Mouse (Mus musculus): ENCODE results near the gene Serpina12. TPM values are rescaled to one million over a fixed set of nuclear protein-coding genes. Genes with fewer than 3 reads are reported as not detected.

The Serpina12 gene
- total RNA-seq, 1 experiment, result 0.13 TPM

DNA sequence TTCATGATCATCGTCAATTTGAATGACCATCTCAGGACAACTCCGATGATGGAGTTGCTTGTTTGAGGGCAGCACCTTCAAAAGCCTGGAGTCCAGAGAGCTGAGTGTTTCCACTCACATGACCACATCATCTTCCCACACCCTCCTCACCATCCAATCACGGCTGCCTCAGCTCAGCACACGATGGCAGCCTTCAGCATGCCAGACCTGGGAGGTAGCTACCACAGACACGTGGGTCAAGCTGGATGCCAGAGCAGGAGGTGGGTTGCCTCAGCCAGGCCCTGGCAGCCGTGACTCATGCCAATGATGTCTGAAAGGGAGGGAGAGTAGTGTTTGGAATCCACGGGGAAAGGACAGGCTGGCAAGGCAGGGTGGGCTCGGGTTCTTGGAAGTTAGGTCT is 11.5 kb upstream of the Serpina12 start:
- Histone ChIP-seq H3K4me3 (ENCODE audit: insufficient read depth in 1 of 2, low read depth in 1 of 2, low read length in 2 of 2, poor library complexity in 1 of 2, severe bottlenecking in 1 of 2) (no peak overlapping the region), H3K36me3 (ENCODE audit: control insufficient read depth, insufficient read depth, low read length, poor library complexity, severe bottlenecking) (no peaks in the 10 kb centered on the region), H3K27ac (ENCODE audit: insufficient read depth, low read depth, low read length, poor library complexity, severe bottlenecking) (no peak overlapping the region), H3K9ac (ENCODE audit: insufficient read depth, low read depth, low read length, poor library complexity, severe bottlenecking) (no peak overlapping the region), H3K4me1 (ENCODE audit: control insufficient read depth in 2 of 2, insufficient read depth in 2 of 2, low read length in 2 of 2, poor library complexity in 1 of 2) (no peaks in the 10 kb centered on the region), H3K9me3 (ENCODE audit: control insufficient read depth, insufficient read depth, low read depth, low read length) (no peaks in the 10 kb centered on the region)
- TF ChIP-seq HCFC1 (IDR thresholded peaks at IDR 0.05; ENCODE audit: borderline replicate concordance, insufficient read depth, low read length), result no peak
- no peak for TF ChIP-seq ZNF384 (IDR thresholded peaks at IDR 0.05; ENCODE audit: low read depth, low read length)
- TF ChIP-seq ZC3H11A (IDR thresholded peaks at IDR 0.05; ENCODE audit: borderline replicate concordance, low read depth, low read length), result no peak
- TF ChIP-seq MAFK (IDR thresholded peaks at IDR 0.05; ENCODE audit: insufficient read depth, low read depth, low read length), result no peak
- no peak for TF ChIP-seq CHD2 (IDR thresholded peaks at IDR 0.05; ENCODE audit: low read depth, low read length)
- in situ Hi-C loops (cut with MboI; ENCODE audit: low sequenced_read_pairs in 2 of 2, unreplicated experiment in 2 of 2), result no loop called here
- DNase-seq (ENCODE audit: low read depth, low spot score), result no peak

DNA sequence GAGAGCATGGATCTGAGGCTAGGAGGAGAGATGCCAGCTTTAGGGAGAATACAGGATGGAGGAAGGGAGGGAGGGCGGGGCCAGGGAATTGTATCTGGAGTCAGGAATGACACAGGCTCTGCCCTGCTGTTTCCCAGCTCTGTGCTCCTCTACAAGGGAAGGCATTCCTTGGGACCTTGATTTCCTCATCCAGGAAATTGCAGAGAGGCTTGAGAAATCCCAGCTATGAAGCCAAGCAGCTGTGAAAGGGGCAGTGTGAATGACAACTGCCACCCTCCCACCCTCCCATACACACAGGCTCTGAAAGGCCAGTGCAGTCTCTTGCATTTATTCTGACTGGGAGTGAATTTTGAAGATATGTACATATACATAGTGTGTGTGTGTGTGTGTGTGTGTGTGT is 9.8 kb upstream of the Serpina12 start:
- in situ Hi-C loops (cut with MboI; ENCODE audit: low sequenced_read_pairs in 2 of 2, unreplicated experiment in 2 of 2), result no loop called here
- DNase-seq (ENCODE audit: low read depth, low spot score), result no peak
- Histone ChIP-seq H3K9me3 (ENCODE audit: control insufficient read depth, insufficient read depth, low read depth, low read length) (no peaks in the 10 kb centered on the region), H3K27ac (ENCODE audit: insufficient read depth, low read depth, low read length, poor library complexity, severe bottlenecking) (no peak overlapping the region), H3K9ac (ENCODE audit: insufficient read depth, low read depth, low read length, poor library complexity, severe bottlenecking) (no peak overlapping the region), H3K36me3 (ENCODE audit: control insufficient read depth, insufficient read depth, low read length, poor library complexity, severe bottlenecking) (no peaks in the 10 kb centered on the region), H3K4me1 (ENCODE audit: control insufficient read depth in 2 of 2, insufficient read depth in 2 of 2, low read length in 2 of 2, poor library complexity in 1 of 2) (no peaks in the 10 kb centered on the region), H3K4me3 (ENCODE audit: insufficient read depth in 1 of 2, low read depth in 1 of 2, low read length in 2 of 2, poor library complexity in 1 of 2, severe bottlenecking in 1 of 2) (no peak overlapping the region)
- TF ChIP-seq MAFK (IDR thresholded peaks at IDR 0.05; ENCODE audit: insufficient read depth, low read depth, low read length) (no peak), CHD2 (IDR thresholded peaks at IDR 0.05; ENCODE audit: low read depth, low read length) (no peak), ZNF384 (IDR thresholded peaks at IDR 0.05; ENCODE audit: low read depth, low read length) (no peak)

DNA sequence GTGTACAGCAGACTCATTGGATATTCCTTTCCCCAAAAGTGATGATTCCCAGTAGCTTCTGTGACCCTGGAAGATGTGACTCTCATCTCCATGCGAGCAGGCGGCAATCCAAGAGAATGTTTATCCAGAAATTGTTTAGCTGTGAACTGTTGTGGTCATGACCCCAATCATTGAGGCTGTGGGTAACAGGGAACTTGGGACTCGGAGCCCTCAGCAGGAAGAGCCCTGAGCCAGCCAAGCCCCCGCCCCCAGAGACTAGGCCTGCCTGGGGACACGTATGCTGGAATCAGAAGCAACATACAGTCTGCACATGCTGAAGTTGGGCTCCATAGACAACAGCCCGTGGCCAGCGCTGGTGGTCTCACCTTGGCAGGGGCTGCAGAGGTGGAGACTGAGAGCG is 1.5 kb upstream of the Serpina12 start:
- Histone ChIP-seq H3K9me3 (ENCODE audit: control insufficient read depth, insufficient read depth, low read depth, low read length) (no peaks in the 10 kb centered on the region), H3K9ac (ENCODE audit: insufficient read depth, low read depth, low read length, poor library complexity, severe bottlenecking) (no peak overlapping the region), H3K4me1 (ENCODE audit: control insufficient read depth in 2 of 2, insufficient read depth in 2 of 2, low read length in 2 of 2, poor library complexity in 1 of 2) (no peaks in the 10 kb centered on the region), H3K27ac (ENCODE audit: insufficient read depth, low read depth, low read length, poor library complexity, severe bottlenecking) (no peak overlapping the region), H3K36me3 (ENCODE audit: control insufficient read depth, insufficient read depth, low read length, poor library complexity, severe bottlenecking) (no peaks in the 10 kb centered on the region), H3K4me3 (ENCODE audit: insufficient read depth in 1 of 2, low read depth in 1 of 2, low read length in 2 of 2, poor library complexity in 1 of 2, severe bottlenecking in 1 of 2) (no peak overlapping the region)
- no peak for DNase-seq (ENCODE audit: low read depth, low spot score)
- TF ChIP-seq CHD2 (IDR thresholded peaks at IDR 0.05; ENCODE audit: low read depth, low read length), result no peak
- TF ChIP-seq HCFC1 (IDR thresholded peaks at IDR 0.05; ENCODE audit: borderline replicate concordance, insufficient read depth, low read length), result no peak
- TF ChIP-seq ZC3H11A (IDR thresholded peaks at IDR 0.05; ENCODE audit: borderline replicate concordance, low read depth, low read length), result no peak
- TF ChIP-seq ZNF384 (IDR thresholded peaks at IDR 0.05; ENCODE audit: low read depth, low read length), result no peak
- TF ChIP-seq MAFK (IDR thresholded peaks at IDR 0.05; ENCODE audit: insufficient read depth, low read depth, low read length), result no peak
- in situ Hi-C loops (cut with MboI; ENCODE audit: low sequenced_read_pairs in 2 of 2, unreplicated experiment in 2 of 2), result no loop called here

DNA sequence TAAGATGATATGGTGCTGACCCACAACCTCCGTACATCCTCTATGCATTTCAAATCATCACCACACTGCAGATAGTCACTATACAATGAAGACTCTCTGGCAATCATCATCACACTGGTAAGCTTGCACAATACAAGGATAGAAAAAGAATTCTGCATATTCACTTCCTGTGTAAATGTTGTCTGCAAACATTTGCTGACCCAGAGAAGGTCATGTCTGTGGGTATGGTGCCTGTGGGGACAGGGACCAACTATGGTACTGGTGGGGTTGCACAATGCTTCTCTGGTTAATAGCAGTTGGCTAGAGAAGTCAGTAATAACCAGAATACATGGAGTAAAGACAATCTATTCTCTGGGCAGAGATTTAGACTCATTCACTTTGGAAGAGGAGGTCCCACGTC is 1.5 kb downstream of the Serpina12 start:
- Histone ChIP-seq H3K36me3 (ENCODE audit: control insufficient read depth, insufficient read depth, low read length, poor library complexity, severe bottlenecking) (no peaks in the 10 kb centered on the region), H3K9me3 (ENCODE audit: control insufficient read depth, insufficient read depth, low read depth, low read length) (no peaks in the 10 kb centered on the region), H3K27ac (ENCODE audit: insufficient read depth, low read depth, low read length, poor library complexity, severe bottlenecking) (no peak overlapping the region), H3K9ac (ENCODE audit: insufficient read depth, low read depth, low read length, poor library complexity, severe bottlenecking) (no peak overlapping the region), H3K4me1 (ENCODE audit: control insufficient read depth in 2 of 2, insufficient read depth in 2 of 2, low read length in 2 of 2, poor library complexity in 1 of 2) (no peaks in the 10 kb centered on the region), H3K4me3 (ENCODE audit: insufficient read depth in 1 of 2, low read depth in 1 of 2, low read length in 2 of 2, poor library complexity in 1 of 2, severe bottlenecking in 1 of 2) (no peak overlapping the region)
- TF ChIP-seq HCFC1 (IDR thresholded peaks at IDR 0.05; ENCODE audit: borderline replicate concordance, insufficient read depth, low read length) (no peak), ZC3H11A (IDR thresholded peaks at IDR 0.05; ENCODE audit: borderline replicate concordance, low read depth, low read length) (no peak), CHD2 (IDR thresholded peaks at IDR 0.05; ENCODE audit: low read depth, low read length) (no peak), ZNF384 (IDR thresholded peaks at IDR 0.05; ENCODE audit: low read depth, low read length) (no peak), MAFK (IDR thresholded peaks at IDR 0.05; ENCODE audit: insufficient read depth, low read depth, low read length) (no peak)
- in situ Hi-C loops (cut with MboI; ENCODE audit: low sequenced_read_pairs in 2 of 2, unreplicated experiment in 2 of 2), result no loop called here
- DNase-seq (ENCODE audit: low read depth, low spot score), result no peak

DNA sequence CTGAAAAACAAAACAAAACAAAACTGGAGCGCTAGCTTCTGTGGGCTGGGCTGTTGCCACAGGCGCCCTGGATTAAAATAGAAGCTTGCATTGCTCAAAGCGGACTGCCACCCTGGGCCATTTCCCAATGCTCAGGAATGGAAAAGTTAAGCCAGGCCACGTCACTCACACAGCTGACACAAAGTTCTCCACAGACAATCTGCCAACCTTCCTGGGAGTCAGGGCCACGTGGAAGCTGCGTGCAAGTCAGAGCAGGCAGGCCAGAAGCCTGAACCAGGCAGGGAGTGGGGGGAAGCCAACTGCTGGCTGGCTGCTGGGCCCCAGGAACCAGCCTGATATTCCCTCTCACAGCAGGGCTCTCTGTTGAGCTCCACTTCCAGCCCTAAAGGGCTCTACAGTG is 2.8 kb downstream of the Serpina12 start:
- no peak for TF ChIP-seq CHD2 (IDR thresholded peaks at IDR 0.05; ENCODE audit: low read depth, low read length)
- TF ChIP-seq HCFC1 (IDR thresholded peaks at IDR 0.05; ENCODE audit: borderline replicate concordance, insufficient read depth, low read length), result no peak
- TF ChIP-seq MAFK (IDR thresholded peaks at IDR 0.05; ENCODE audit: insufficient read depth, low read depth, low read length), result no peak
- TF ChIP-seq ZNF384 (IDR thresholded peaks at IDR 0.05; ENCODE audit: low read depth, low read length), result no peak
- TF ChIP-seq ZC3H11A (IDR thresholded peaks at IDR 0.05; ENCODE audit: borderline replicate concordance, low read depth, low read length), result no peak
- H3K4me1 ChIP-seq (ENCODE audit: control insufficient read depth in 2 of 2, insufficient read depth in 2 of 2, low read length in 2 of 2, poor library complexity in 1 of 2), result no peaks in the 10 kb centered on the region
- no peak overlapping the region for H3K27ac ChIP-seq (ENCODE audit: insufficient read depth, low read depth, low read length, poor library complexity, severe bottlenecking)
- in situ Hi-C loops (cut with MboI; ENCODE audit: low sequenced_read_pairs in 2 of 2, unreplicated experiment in 2 of 2), result no loop called here
- no peaks in the 10 kb centered on the region for H3K9me3 ChIP-seq (ENCODE audit: control insufficient read depth, insufficient read depth, low read depth, low read length)
- no peak overlapping the region for H3K9ac ChIP-seq (ENCODE audit: insufficient read depth, low read depth, low read length, poor library complexity, severe bottlenecking)
- no peak for DNase-seq (ENCODE audit: low read depth, low spot score)
- H3K36me3 ChIP-seq (ENCODE audit: control insufficient read depth, insufficient read depth, low read length, poor library complexity, severe bottlenecking), result no peaks in the 10 kb centered on the region
- no peak overlapping the region for H3K4me3 ChIP-seq (ENCODE audit: insufficient read depth in 1 of 2, low read depth in 1 of 2, low read length in 2 of 2, poor library complexity in 1 of 2, severe bottlenecking in 1 of 2)
